Mouse (Mus musculus) lung, postnatal 0 days (tissue): ENCODE results near the gene Vmn1r107.
"Not testable (repeated sequence)": the region's sequence is repeated elsewhere in the genome, so short reads cannot be mapped to it uniquely, and the experiment has no call there.

Experiments
- CTCF ChIP-seq: IDR thresholded peaks from 2 replicates; pipeline ENCODE4 v1.5.1; 2016; ENCODE audit warnings: antibody characterized with exemption, mild to moderate bottlenecking
- EP300 ChIP-seq: IDR thresholded peaks from 2 replicates; pipeline ENCODE4 v1.6.1; 2016; ENCODE audit warnings: antibody characterized with exemption, mild to moderate bottlenecking, control low read depth

DNA sequence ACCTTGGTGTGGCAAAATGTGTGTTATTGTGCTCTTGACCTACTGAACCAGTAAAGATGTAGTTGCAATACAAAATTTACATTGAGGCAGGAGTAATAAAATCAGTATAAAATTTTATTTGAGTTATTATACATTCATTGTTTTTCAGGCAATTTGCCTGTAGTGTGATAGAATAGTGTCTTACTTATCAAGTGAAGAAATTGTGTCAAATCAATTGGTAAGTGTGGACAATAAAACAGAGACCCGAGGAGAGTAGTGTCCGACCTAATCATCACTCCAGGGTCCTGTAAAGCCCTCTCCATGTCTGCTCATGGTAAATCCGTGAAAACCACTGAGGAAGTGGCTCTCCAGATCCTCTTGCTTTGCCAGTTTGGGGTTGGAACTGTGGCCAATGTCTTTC, at the start of gene Vmn1r107:
- TF ChIP-seq CTCF, EP300: not testable (repeated sequence)
